Mouse (Mus musculus) kidney, postnatal 10 days (tissue): ENCODE measurements around the gene Ppp2r5a.
"Not testable (repeated sequence)": the region's sequence is repeated elsewhere in the genome, so short reads cannot be mapped to it uniquely, and the experiment has no call there.

Experiments used
- DNase-seq: peaks from one replicate; pipeline ENCODE4 v3.0.0; 2021; ENCODE audit warnings: mixed read lengths

Ppp2r5a gene

GRCm38 (mm10) chr1:191403074-191403473 is at the start of gene Ppp2r5a:
Gene Ppp2r5a (minus strand): TSS chr1:191403272.
- DNase-seq: no peak

DNA sequence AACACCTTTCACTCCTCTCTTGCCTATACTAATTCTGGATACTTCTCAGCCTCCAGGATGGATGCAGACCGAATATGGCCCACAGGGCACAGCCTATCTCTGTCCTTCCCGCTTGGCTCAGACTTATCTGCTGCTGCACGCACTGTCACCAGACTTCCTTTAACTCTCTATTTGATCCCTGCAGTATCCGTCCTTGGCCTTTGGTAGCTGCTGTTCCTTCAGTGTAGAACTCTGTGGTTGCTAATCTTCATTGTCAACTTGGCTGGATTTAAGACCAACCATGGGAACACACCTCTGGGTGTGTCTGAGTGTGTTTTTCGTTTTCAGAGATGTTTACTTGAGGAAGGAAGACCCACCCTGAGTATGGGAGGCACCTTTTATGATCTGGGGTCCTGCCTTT is 47.5 kb upstream of the Ppp2r5a start:
- DNase-seq: no peak

DNA sequence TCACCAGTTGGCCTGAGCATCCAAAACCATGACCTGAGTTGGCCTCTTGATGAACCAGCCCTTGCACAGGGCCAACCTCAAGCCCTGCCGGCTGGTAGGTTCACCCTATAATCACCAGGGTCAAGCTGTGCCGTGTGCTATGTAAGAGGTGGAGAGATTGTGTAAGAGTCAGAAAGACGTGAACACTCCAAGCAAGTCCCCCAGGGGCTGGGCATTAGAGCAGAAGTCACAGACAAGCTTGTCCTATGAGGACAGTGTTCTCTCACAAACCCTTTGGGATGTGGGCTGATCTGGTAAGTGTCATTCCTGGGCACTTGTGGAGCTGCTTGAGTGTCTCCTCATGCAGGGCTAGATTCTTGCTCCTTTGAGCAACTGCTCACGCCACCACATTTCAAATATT is 46.5 kb upstream of the Ppp2r5a start:
- no peak for DNase-seq

DNA sequence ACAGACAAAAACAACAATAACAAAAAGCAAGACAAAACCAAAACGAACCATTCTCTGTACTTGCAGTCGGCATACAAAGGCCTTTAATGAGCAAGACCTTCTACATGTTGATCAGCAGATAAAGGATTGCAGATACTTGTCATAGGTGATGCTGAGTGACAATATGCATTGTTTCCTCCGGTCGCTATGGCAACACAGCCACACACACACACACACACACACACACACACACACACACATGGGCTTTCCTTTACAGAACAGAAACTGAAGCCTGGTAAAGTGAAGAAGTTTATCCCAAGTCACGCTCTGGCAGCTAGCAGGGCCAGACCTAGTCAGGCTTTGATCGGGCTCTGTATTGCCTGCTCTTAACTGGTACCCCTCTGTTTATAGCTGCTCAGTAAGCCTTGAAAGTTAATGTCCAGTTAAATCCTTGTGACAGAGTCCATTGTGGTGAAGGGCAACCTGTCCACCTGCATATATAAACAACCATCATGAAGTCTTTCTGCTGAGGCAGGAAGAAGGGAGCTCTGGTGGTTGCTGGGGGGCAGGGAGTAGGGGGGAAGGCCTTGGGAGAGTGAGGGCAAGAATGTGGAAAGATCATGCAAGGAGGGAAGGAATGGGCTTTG is 44.4 kb upstream of the Ppp2r5a start:
- peak; percentile 50 for DNase-seq

- peak; percentile 65 for DNase-seq
These were observed 43.2 kb upstream of the Ppp2r5a start for GRCm38 (mm10) chr1:191446307-191446706.

GRCm38 (mm10) chr1:191445831-191446258 is 42.8 kb upstream of the Ppp2r5a start:
- no peak for DNase-seq

DNA sequence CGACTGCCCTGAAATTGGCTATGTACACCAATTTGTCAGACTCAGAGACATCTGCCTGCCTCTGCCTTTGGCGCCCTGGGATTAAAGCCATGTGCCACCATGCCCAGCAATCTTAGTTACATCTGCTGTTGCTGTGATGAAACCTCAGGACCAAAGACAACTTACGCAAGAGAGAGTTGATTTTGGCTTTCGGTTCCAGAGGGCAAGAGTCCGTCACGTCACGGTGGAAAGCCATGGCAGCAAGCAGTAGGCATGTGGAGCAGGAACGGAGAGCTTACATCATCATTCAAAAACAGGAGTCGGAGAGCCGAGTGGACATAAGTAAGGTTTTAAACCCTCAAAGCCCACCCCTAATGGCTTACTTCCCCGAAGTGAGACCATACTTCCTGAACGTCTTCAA is 42.3 kb upstream of the Ppp2r5a start:
- no peak for DNase-seq

DNA sequence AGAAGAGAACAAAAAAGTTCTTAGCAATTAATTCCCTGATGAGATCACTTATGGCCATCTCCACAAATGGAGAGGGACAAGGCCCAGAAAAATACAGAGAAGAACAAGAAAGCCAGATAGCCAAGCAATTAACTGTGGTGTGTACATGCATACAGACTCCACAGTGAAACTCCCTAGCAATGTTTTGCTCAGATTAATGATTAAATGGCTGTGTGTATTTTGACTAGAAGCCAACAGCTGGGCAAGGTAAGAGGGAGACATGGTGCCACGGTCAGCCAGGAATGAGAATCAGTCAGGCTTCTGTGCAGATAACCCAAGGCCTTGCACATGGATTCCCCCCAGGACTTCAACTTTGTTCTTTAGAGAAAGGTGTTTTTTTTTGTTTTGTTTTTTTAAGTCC is 41.4 kb upstream of the Ppp2r5a start:
- peak; percentile 48 for DNase-seq

- no peak for DNase-seq
These were observed 35.9 kb upstream of the Ppp2r5a start for GRCm38 (mm10) chr1:191439011-191439410.

GRCm38 (mm10) chr1:191438546-191438945 is 35.5 kb upstream of the Ppp2r5a start:
- no peak for DNase-seq

DNA sequence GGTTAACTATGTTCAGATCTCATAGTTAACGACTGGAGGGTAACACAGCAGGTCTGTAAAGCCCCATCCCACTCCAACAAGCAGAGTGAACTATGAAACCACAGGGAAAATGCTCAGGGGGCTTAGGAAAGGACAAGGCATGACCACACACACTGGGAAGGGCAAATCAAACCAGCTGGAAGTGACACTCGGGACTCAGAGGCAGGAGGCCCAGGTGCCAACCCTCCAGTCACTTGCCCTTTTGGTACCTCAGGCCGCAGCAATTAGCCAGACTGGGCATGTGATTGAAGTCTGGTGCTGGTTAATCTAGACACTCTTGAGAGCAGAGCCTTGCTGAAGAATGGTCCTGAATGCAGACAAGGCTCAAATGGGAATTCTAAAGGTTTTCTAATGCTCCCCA is 33.6 kb upstream of the Ppp2r5a start:
- no peak for DNase-seq

DNA sequence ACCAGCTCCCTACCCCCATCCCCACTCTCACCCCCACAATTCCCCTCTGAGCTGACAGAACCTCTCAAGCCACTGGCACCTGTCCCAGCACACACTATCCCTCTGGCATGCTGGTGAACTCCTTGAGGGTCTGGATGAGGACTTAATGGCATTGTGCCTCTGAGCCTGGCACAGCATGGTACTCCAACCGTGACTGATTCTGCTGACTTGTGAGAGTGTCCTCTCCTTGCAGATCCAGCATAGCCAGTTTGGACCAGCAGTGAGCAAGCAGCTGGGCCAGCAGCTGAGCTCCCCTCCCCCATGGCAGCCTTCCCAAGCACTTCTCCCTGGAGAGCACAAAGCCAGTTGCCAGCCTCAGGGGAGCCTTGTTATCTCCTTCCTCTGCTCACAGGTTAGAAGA is 32.3 kb upstream of the Ppp2r5a start:
- peak; percentile 90 for DNase-seq

DNA sequence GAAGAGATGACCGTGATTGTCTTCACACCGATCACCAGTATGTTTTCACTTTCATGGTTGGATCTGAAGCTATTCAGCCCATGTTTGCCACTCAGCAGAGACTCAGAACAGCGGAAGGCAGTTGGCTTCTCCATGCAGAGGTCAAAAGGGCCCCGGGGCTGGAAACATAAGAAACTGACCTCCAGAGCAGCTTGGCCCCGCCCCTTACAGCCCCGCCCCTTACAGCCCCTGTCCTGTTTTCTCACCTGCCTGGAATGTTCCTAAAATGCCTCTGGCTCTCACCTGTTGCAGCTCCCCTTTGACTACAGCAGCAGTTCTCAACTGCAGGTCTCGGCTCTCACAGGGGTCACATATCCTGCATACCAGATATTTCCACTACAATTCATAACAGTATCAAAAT is 29.5 kb upstream of the Ppp2r5a start:
- DNase-seq: peak; percentile 67

- no peak for DNase-seq
These were observed 29.0 kb upstream of the Ppp2r5a start for GRCm38 (mm10) chr1:191432023-191432422.

DNA sequence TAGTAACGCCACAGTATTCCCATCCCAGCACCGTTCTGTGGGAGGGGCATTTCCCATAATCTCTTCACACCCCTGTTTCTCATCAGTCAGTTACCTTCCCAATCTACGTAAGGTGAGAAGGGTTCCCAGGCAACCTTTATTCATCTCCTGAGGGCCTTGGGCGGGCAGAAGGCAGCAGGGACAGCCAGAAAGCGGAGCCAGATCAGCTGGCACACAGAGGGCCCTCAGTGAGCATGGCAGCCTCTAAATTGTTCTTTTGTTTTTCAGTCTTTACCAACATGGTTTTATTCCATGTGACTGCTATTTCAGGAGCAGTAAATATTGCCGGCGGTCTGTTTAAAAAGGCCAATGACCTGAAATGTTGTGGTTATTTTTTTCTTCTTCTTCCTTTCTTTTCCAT is 27.0 kb upstream of the Ppp2r5a start:
- no peak for DNase-seq

DNA sequence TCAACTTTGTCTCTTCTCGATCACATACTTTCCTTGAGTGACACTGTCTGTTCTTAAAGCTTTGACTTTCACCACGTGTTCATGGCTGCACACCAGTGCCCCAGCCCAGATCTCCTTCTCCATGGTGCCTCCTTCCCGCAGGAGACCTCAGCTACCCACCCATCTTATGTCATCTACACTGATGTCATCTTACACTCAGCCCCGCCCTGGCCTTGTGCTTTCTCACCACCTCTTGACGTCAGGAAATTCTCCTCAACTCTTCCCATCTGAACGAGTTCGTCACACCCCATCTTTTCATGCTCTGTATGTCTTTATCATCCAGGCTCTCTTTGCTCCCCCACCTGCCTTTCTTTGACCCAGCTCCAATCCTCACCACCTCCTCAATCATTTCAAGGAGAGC is 22.8 kb upstream of the Ppp2r5a start:
- DNase-seq: no peak

- DNase-seq: no peak
These were observed 20.1 kb upstream of the Ppp2r5a start for GRCm38 (mm10) chr1:191423201-191423600.

GRCm38 (mm10) chr1:191422714-191423113 is 19.6 kb upstream of the Ppp2r5a start:
- not testable (repeated sequence) for DNase-seq

GRCm38 (mm10) chr1:191422164-191422563 is 19.1 kb upstream of the Ppp2r5a start:
- no peak for DNase-seq

GRCm38 (mm10) chr1:191421426-191421999 is 18.4 kb upstream of the Ppp2r5a start:
- DNase-seq: no peak

- DNase-seq: peak; percentile 69
These were observed 17.9 kb upstream of the Ppp2r5a start for GRCm38 (mm10) chr1:191420930-191421404.

DNA sequence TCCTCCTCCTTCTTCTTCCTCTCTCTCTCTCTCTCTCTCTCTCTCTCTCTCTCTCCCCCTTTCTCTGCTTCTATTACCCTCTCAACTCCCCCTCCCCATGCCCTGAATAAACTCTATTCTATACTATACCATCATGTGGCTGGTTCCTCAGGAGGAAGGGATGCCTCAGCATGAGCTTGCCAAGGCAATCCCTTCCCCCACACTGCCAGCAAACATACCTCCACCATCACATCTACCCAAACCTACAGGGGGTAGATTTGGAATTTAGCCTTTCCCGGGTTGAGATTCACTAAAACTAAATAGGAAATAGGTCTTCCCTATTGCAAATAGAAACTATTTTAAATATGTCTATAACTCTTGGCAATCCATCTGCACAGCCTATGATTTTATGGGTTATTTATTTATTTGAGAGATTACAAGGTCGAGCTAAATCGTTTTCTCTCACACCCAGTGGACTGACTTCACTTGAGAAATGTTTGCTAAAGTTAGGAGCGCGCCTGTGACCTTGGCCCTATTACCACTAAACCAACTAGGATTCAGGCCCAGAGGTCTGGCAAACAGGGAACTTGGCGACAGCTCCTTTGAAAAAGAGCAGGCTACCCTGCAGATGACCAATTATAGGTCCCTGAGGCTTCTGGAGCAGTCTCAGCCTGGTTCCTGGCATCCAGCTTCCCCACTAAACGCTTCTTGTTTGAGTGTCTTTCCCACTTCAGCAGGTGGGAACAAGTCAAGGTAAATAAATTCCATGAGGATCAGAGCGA is 17.1 kb upstream of the Ppp2r5a start:
- peak; percentile 47 for DNase-seq

DNA sequence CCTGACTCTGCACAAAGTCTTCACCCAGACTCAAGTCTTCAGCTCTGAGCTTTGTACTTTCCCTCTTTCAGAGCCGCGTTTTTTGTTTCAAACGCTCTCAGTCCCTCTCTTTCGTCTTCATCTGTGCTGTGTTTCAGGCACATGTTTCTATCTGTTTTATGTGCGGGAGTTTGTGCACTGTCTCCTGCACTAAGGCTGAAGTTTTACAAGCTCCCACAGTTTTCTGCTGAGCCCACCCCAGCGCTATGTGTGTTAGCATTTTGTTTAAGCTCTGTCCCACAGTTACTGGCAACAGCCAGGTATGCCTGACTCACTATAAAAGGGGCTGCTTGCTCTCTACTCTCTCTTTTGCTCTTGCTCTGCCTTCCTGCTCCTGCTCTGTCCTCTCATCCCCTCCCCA is 16.3 kb upstream of the Ppp2r5a start:
- DNase-seq: no peak

- DNase-seq: no peak
These were observed 15.9 kb upstream of the Ppp2r5a start for GRCm38 (mm10) chr1:191418936-191419335.
